Mouse (Mus musculus) stomach, embryonic 16.5 days (tissue): ENCODE measurements around the gene Ddx41. TPM values are rescaled to one million over a fixed set of nuclear protein-coding genes. Genes with fewer than 3 reads are reported as not detected.
A peak's percentile ranks its signal among the peaks of the same experiment; 100 is the strongest.

ENCODE experiments used
- ATAC-seq: fragments of 200-750 bp; cut with Nextera tagmentation; 2 replicates; pipeline ENCODE4 v1.8.0; 2017; ENCODE audit warnings: moderate number of reproducible peaks, moderate TSS enrichment; ENCODE audit not compliant: insufficient read depth, low FRiP score
- H3K27ac ChIP-seq: fragments of 300-500 bp; sonication (generic); 2 replicates; pipeline ENCODE4 v1.5.1; 2014; ENCODE audit warnings: low read length
- H3K27me3 ChIP-seq: fragments of 300-500 bp; sonication (generic); 2 replicates; pipeline ENCODE4 v1.6.1; 2014; ENCODE audit warnings: low read length, control low read depth, mixed read lengths; ENCODE audit not compliant: control insufficient read depth, insufficient read depth
- H3K36me3 ChIP-seq: fragments of 300-500 bp; sonication (generic); 2 replicates; pipeline ENCODE4 v1.6.1; 2014; ENCODE audit warnings: low read length; ENCODE audit not compliant: control insufficient read depth, insufficient read depth
- H3K4me1 ChIP-seq: fragments of 300-500 bp; sonication (generic); 2 replicates; pipeline ENCODE4 v1.6.1; 2014; ENCODE audit warnings: low read length, control low read depth, mixed read lengths; ENCODE audit not compliant: control insufficient read depth, insufficient read depth
- H3K4me2 ChIP-seq: fragments of 300-500 bp; sonication (generic); 2 replicates; pipeline ENCODE4 v1.6.1; 2014; ENCODE audit warnings: low read depth, low read length, mixed read lengths
- H3K4me3 ChIP-seq: fragments of 300-500 bp; sonication (generic); replicated peaks from 2 replicates; pipeline ENCODE4 v1.5.1; 2014; ENCODE audit warnings: mild to moderate bottlenecking, low read length
- H3K9ac ChIP-seq: fragments of 300-500 bp; sonication (generic); 2 replicates; pipeline ENCODE4 v1.6.1; 2014; ENCODE audit warnings: low read length
- H3K9me3 ChIP-seq: fragments of 300-500 bp; sonication (generic); replicated peaks from 2 replicates; pipeline ENCODE4 v1.6.1; 2016; ENCODE audit warnings: low read length, control low read depth; ENCODE audit not compliant: control insufficient read depth
- WGBS: fragments of 180-500 bp; shearing (Covaris S2); extraction: QIAGEN DNeasy Blood & Tissue Kit; methylation state at CpG from one replicate; pipeline ENCODE4 v1.1.7; 2014; 5-methylcytosine and 5-hydroxymethylcytosine counted together
- polyA plus RNA-seq: library from polyadenylated mRNA; unstranded; fragments of >200 nt; fragmentation: Nextera tagmentation; extraction: Ambion mirVana; gene quantifications from 2 replicates; pipeline ENCODE4 v1.2.1, GENCODE M21; 2015

Ddx41 gene
- polyA plus RNA-seq, 1 experiment from 2014 or later: 52.5 TPM

DNA sequence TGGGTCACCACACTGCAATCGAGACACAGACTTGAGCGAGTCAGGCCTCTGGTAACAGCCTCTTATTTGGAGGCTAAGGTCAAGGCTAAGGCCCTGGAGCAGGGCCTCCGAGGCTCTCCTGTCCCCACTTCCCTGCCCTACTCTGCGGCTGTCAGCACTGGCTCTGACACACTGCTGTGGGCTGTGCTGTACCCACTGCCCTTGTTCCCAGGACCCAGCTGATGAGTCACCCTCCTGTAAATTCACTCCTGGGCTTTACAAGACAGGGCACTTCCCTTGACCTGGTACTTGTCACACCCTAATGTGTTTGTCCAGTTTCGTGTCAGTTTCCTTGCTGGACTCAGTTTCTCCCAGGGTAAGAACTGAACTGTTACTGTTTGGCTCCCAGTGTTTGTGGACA is 12.0 kb upstream of the Ddx41 start:
- 82% methylated on average over 5 of the region's 5 CpGs for WGBS

DNA sequence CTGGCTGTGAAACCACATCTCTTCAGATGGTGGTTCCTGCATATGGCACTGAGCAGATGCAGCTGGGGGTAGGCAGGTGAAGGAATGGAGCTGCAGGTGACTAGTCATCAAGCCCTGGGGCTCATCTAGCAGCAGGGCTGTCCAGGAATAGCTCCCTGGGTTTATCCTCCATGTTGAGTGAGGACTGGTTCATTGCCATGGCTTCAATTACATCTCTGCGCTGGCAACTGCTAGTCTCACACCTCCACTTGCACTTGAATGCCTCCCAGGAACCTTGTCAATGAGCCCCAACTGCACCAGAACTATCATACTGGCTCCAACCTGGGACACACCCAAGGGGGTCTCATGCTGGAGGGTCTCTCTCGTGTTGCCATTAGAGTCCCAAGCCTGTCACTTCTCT is 11.5 kb upstream of the Ddx41 start:
- no peaks in the 10 kb centered on the region for H3K4me1 ChIP-seq
- WGBS: 93% methylated on average over 2 of the region's 2 CpGs
- ATAC-seq: no peak
- H3K9ac ChIP-seq: no peak overlapping the region
- no peak overlapping the region for H3K4me2 ChIP-seq
- H3K27me3 ChIP-seq: no peaks in the 10 kb centered on the region
- H3K4me3 ChIP-seq: no peak overlapping the region
- H3K9me3 ChIP-seq: no peaks in the 10 kb centered on the region
- H3K36me3 ChIP-seq: peaks cover 20% of the 10 kb centered on the region; the same call in 1 of the 2 replicates
- no peak overlapping the region for H3K27ac ChIP-seq

More for the DNA sequence above, 12.0 kb upstream of the Ddx41 start:
- Histone ChIP-seq H3K4me3 (no peak overlapping the region), H3K36me3 (peaks cover 15% of the 10 kb centered on the region; the same call in 1 of the 2 replicates), H3K9me3 (no peaks in the 10 kb centered on the region), H3K4me2 (no peak overlapping the region), H3K27me3 (no peaks in the 10 kb centered on the region), H3K9ac (no peak overlapping the region), H3K4me1 (no peaks in the 10 kb centered on the region), H3K27ac (no peak overlapping the region)
- no peak for ATAC-seq

DNA sequence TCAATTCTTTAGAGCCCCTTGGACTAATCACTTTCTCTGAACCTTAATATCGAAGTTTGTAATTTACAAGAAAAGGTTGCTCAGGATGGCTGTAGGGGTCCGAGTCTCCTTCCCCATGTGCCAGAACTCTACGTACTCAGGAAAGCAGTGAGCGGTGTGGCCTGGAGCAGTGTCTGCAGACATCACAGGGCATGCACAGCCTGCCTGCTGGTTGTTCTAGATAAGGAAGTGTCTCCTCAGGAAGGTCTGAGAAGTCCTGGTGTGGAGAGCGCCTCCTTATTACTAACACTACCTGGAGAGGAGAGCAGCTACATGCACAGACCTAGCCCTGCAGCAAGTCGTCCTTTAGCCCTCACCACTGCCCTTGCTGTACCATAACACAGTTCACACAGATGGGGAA is 8.3 kb upstream of the Ddx41 start:
- H3K36me3 ChIP-seq: peaks cover 27% of the 10 kb centered on the region; the same call in 1 of the 2 replicates
- no peaks in the 10 kb centered on the region for H3K9me3 ChIP-seq
- H3K9ac ChIP-seq: no peak overlapping the region
- H3K27me3 ChIP-seq: no peaks in the 10 kb centered on the region
- 85% methylated on average over 6 of the region's 6 CpGs for WGBS
- no peak for ATAC-seq
- no peak overlapping the region for H3K27ac ChIP-seq
- no peak overlapping the region for H3K4me2 ChIP-seq
- no peak overlapping the region for H3K4me3 ChIP-seq
- no peaks in the 10 kb centered on the region for H3K4me1 ChIP-seq

DNA sequence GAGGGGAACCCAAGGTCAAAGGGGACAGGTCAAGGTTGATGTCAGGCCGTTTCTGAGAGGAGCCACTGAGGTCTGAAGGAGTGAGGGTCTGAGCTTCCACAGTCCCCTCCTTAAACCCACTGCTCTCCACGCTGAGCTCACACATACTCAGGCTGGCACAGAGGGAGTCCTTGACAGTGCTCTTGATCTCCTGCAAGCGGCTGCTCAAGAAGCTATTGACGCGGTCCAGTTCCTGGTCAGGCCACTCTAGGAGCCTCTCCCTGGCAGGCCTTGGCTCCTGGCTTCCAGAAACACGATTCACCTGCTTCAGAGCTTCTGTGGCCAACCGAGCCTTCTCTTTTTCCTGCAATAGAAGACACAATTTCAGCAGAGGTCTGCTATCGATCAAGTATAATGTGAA is 7.0 kb upstream of the Ddx41 start:
- no peak overlapping the region for H3K4me3 ChIP-seq
- H3K4me1 ChIP-seq: no peaks in the 10 kb centered on the region
- H3K27me3 ChIP-seq: no peaks in the 10 kb centered on the region
- no peak overlapping the region for H3K4me2 ChIP-seq
- no peaks in the 10 kb centered on the region for H3K9me3 ChIP-seq
- 87% methylated on average over 8 of the region's 8 CpGs for WGBS
- ATAC-seq: no peak
- H3K9ac ChIP-seq: no peak overlapping the region
- H3K36me3 ChIP-seq: peaks cover 30% of the 10 kb centered on the region; the same call in 1 of the 2 replicates
- no peak overlapping the region for H3K27ac ChIP-seq

DNA sequence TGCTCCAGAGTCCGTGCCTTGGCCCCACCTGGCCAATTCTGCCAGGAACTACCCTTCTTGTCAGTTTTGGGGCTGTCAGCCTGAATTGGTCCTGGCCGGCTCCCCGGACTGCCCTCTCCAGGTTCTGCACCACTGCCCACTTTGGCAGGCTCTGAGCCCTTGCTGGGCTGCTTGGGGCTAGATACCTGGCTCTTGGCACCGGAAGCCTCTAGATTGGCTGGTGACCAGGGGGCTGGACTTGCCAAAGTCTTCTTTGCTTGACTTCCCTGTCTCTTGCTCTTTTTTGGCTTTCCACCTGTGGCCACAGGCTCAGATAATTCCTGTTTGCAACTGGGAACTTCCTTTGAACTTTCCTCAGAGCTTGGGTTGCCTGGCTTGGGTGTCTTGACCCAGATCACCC is 6.4 kb upstream of the Ddx41 start:
- 98% methylated on average over 4 of the region's 4 CpGs for WGBS
- Histone ChIP-seq H3K9me3 (no peaks in the 10 kb centered on the region), H3K27me3 (no peaks in the 10 kb centered on the region), H3K27ac (no peak overlapping the region), H3K4me1 (no peaks in the 10 kb centered on the region), H3K4me2 (no peak overlapping the region), H3K36me3 (peaks cover 35% of the 10 kb centered on the region; the same call in 1 of the 2 replicates), H3K9ac (no peak overlapping the region), H3K4me3 (no peak overlapping the region)
- no peak for ATAC-seq

DNA sequence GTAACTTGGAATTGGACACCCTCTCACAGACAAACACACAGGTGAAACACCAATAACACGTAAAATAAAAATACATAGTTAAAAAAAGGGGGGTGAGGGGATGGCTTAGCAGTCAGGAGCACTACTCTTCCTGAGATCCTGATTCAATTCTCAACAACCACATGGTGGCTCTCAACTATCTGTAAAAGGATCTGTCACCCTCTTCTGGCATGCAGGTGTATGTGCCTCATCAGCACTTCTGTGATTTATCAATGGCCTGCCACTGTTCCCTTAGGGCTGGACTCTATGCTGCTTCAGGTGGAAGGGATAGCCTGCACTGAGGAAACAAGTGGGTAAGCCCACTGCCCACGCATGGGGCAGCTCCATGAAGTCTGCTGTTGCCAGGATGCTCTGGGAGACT is 4.5 kb upstream of the Ddx41 start:
- peaks cover 34% of the 10 kb centered on the region; the same call in 1 of the 2 replicates for H3K36me3 ChIP-seq
- no peak for ATAC-seq
- 84% methylated on average over 2 of the region's 2 CpGs for WGBS

DNA sequence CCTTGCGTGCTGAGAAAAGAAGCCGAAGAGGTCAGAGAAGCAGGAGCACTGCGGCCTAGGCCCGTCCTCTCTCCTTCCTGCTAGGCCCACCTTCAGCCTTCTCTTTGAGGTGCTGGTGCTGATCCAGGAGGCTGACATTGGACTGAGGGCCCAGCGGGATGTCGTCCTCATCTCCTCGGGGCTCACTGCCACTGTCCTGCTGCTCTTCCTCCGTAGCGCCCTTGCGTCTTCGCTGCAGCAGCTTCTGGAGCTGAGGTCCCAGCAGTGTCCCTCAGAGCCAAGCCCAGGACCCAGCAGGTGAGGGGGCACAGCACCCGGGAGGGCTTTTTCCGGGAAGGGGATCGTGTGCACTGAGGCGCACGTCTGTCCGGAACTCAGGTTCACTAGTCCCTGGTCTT is 663 bp downstream of the Ddx41 start:
- peaks cover 27% of the 10 kb centered on the region for H3K36me3 ChIP-seq
- 13% methylated on average over 17 of the region's 17 CpGs for WGBS

More for the DNA sequence above, 4.5 kb upstream of the Ddx41 start:
- Histone ChIP-seq H3K27me3 (no peaks in the 10 kb centered on the region), H3K4me1 (peaks cover 3% of the 10 kb centered on the region; the same call in 1 of the 2 replicates), H3K27ac (no peak overlapping the region), H3K9ac (no peak overlapping the region), H3K4me3 (no peak overlapping the region), H3K4me2 (no peak overlapping the region), H3K9me3 (no peaks in the 10 kb centered on the region)

DNA sequence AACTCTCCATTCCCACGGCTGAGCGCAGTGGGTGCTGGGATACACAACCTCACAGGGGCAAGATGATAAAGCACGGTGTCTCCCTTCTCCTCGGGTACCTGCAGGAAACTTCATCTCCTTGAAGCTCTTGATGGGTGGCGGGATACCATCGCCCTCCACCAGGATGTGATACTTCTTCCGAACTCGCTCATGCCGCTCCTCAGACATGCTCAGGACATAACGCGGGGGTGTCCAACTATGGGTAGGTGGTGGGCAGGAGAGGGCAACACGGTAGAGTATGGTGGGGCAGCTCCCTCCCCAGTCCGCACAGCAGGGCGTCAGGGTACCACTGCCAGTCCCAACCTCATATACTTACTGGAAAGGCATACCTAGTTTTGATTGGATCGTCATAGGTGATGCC is 1.3 kb downstream of the Ddx41 start:
- H3K9ac ChIP-seq: peak overlapping the region; percentile 84; the same call in 1 of the 2 replicates
- WGBS: 94% methylated on average over 15 of the region's 15 CpGs

More for the DNA sequence above, 663 bp downstream of the Ddx41 start:
- peak overlapping the region; percentile 95 for H3K4me3 ChIP-seq
- H3K27me3 ChIP-seq: no peaks in the 10 kb centered on the region
- H3K9ac ChIP-seq: peak overlapping the region; percentile 84
- H3K9me3 ChIP-seq: no peaks in the 10 kb centered on the region
- peak overlapping the region; percentile 86 for H3K4me2 ChIP-seq
- peak overlapping the region; percentile 42; the same call in 1 of the 2 replicates for H3K27ac ChIP-seq
- ATAC-seq: no peak
- peaks cover 12% of the 10 kb centered on the region for H3K4me1 ChIP-seq

DNA sequence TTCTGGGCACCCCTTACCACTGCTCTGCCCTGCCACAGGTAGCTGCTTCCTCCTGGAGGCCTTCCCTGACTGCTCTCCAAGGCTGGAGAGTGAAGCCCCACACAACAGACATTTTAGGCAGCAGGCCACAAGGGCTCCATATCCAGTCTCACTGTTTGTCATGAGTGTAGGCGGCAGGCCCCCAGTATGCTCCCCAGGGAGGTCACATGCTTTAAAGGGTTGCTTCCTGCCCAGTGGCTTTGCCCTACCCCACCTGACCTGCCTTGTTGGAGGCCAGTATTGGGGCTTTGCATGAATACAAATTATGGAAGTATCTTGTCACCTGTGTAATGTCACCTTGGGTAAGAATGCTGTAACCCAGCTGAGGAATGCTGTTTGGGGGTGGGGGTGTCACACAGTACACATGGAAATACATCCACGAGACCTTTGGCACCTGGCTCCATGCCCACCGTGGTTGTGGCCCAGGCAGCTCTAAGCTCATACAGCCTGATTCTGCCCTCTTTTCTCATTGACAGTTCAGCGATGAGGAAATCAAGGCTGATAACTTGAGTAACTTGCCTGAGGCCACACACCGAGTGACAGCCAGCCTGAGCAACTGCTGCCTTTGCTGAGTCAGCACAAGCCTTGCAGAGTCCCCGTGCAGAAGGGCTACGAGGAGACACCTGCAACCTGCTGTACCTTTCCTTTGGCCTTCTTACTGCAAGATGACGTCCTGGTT is 7.1 kb downstream of the Ddx41 start, which contains the start of gene Dok3:
TSS of gene Dok3 (minus strand) at position 99 of the 718 bp plus-strand sequence.
- Histone ChIP-seq H3K4me1 (no peaks in the 10 kb centered on the region), H3K4me3 (peak within 1 kb of the TSS; percentile 7; the same call in 1 of the 2 replicates), H3K9ac (no peak within 1 kb of the TSS), H3K36me3 (peaks cover 31% of the 10 kb centered on the region), H3K27ac (no peak within 1 kb of the TSS), H3K4me2 (no peak within 1 kb of the TSS), H3K9me3 (no peaks in the 10 kb centered on the region), H3K27me3 (no peaks in the 10 kb centered on the region)
- ATAC-seq: no peak
- WGBS: 76% methylated on average over 8 of the region's 8 CpGs

More for the DNA sequence above, 1.3 kb downstream of the Ddx41 start:
- H3K4me1 ChIP-seq: peaks cover 12% of the 10 kb centered on the region
- no peak for ATAC-seq
- H3K36me3 ChIP-seq: peaks cover 32% of the 10 kb centered on the region
- no peaks in the 10 kb centered on the region for H3K27me3 ChIP-seq
- no peak overlapping the region for H3K27ac ChIP-seq
- peak overlapping the region; percentile 86 for H3K4me2 ChIP-seq
- H3K9me3 ChIP-seq: no peaks in the 10 kb centered on the region
- peak overlapping the region; percentile 95 for H3K4me3 ChIP-seq
